Mouse (Mus musculus): ENCODE data around the gene Wdr25. TPM values are rescaled to one million over a fixed set of nuclear protein-coding genes. Genes with fewer than 3 reads are reported as not detected.

The Wdr25 gene
- polyA plus RNA-seq, 1 experiment from 2014 or later, result 2.6 TPM

DNA sequence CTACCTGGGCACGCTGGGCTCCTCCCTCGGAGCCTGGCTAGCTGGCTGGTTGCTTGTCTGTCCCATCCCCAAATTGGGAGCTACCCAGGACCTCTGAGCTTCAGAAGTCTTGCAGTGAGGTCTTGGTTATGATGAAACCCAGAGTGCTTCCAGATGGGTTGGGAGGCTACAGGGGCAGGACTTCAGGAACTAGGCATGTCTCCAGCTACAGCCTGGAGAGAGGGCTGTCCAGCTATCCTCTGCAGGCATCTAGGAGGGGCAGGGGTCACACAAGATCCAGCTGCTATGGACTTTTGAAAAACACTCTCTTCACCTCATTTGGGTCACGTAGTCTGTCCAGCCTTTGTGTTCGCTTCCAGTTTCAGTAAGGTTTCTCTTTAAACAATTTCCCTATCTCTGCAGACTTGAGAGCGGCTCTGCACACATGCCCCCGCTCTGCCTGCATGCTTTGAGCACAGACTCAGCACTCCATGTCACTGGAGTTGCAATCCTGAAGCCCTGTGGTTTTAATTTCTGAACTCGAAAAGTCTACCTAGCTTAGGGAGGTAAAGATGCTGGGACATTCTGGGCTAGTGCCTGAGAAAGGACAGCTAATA lies 35.7 kb upstream of the Wdr25 start:
- Histone ChIP-seq H3K27ac (replicated peaks; ENCODE audit: low read depth, low read length) (no peak overlapping the region), H3K4me2 (ENCODE audit: low read depth, low read length) (no peak overlapping the region), H3K4me1 (ENCODE audit: control insufficient read depth, insufficient read depth, low read length) (no peaks in the 10 kb centered on the region), H3K36me3 (ENCODE audit: control insufficient read depth, insufficient read depth, low read length) (peaks cover 25% of the 10 kb centered on the region), H3K9me3 (ENCODE audit: control insufficient read depth, low read length) (no peaks in the 10 kb centered on the region), H3K4me3 (ENCODE audit: low read depth, low read length) (no peak overlapping the region), H3K27me3 (replicated peaks; ENCODE audit: control insufficient read depth, insufficient read depth, low read length) (no peaks in the 10 kb centered on the region), H3K9ac (ENCODE audit: low read depth, low read length) (no peak overlapping the region)
- ATAC-seq (ENCODE audit: low read depth) (no peak), DNase-seq (ENCODE audit: low spot score) (no peak)
- 56% methylated on average over 7 of the region's 7 CpGs for WGBS

DNA sequence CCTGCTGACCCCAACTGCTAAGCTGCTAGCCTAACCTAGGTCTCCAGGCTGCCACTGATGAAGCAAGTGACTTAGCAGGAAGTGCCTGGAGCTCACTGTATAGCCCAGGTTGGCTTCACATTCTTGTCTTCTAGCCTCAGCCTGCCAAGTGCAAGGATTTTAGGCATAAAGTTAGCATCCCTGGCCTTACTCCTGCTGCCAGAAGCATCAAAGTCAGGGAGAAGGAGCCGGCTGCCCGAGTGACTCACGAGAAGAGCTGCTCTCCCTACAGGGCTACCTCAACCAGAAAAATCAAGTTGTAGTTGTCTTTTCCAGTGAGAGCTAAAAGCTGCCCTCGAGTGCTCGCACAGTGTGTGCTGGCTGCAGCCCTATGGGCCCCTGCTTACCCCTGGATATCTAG lies 34.9 kb upstream of the Wdr25 start:
- H3K36me3 ChIP-seq (ENCODE audit: control insufficient read depth, insufficient read depth, low read length), result peaks cover 33% of the 10 kb centered on the region
- H3K9me3 ChIP-seq (ENCODE audit: control insufficient read depth, low read length), result no peaks in the 10 kb centered on the region
- H3K4me1 ChIP-seq (ENCODE audit: control insufficient read depth, insufficient read depth, low read length), result no peaks in the 10 kb centered on the region
- H3K27me3 ChIP-seq (replicated peaks; ENCODE audit: control insufficient read depth, insufficient read depth, low read length), result no peaks in the 10 kb centered on the region
- 89% methylated on average over 5 of the region's 5 CpGs for WGBS
- H3K4me2 ChIP-seq (ENCODE audit: low read depth, low read length), result no peak overlapping the region
- no peak overlapping the region for H3K9ac ChIP-seq (ENCODE audit: low read depth, low read length)
- H3K4me3 ChIP-seq (ENCODE audit: low read depth, low read length), result no peak overlapping the region
- H3K27ac ChIP-seq (replicated peaks; ENCODE audit: low read depth, low read length), result no peak overlapping the region
- DNase-seq (ENCODE audit: low spot score), result no peak
- ATAC-seq (ENCODE audit: low read depth), result no peak

DNA sequence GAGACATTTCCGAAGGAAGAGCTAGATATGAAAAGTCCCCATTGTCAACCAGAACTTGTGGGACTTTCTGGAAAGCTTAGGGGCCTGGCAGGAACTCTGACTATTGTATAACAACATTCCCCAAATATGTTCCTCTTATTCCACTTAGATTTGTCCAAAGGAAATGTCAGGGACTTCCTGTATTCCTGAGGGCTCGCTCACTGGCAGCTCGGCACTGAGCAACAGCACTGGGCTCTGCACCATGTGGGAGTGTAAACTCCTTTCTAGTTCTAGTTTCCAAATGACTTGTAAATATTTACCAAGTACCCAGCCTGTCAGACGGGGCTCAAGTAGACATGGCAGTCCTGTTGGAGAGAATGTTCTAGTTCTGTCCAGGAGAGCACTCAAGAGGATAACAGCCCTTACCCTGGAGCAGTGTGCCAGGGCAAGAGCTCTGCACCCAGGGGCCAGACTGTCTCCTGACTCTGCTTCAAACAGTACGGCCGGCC lies 28.4 kb upstream of the Wdr25 start:
- Histone ChIP-seq H3K9me3 (ENCODE audit: control insufficient read depth, low read length) (no peaks in the 10 kb centered on the region), H3K27me3 (replicated peaks; ENCODE audit: control insufficient read depth, insufficient read depth, low read length) (no peaks in the 10 kb centered on the region), H3K4me1 (ENCODE audit: control insufficient read depth, insufficient read depth, low read length) (no peaks in the 10 kb centered on the region), H3K9ac (ENCODE audit: low read depth, low read length) (no peak overlapping the region), H3K36me3 (ENCODE audit: control insufficient read depth, insufficient read depth, low read length) (peaks cover 87% of the 10 kb centered on the region), H3K27ac (replicated peaks; ENCODE audit: low read depth, low read length) (no peak overlapping the region), H3K4me2 (ENCODE audit: low read depth, low read length) (no peak overlapping the region), H3K4me3 (ENCODE audit: low read depth, low read length) (no peak overlapping the region)
- WGBS, result 87% methylated on average over 6 of the region's 6 CpGs
- no peak for ATAC-seq (ENCODE audit: low read depth)
- no peak for DNase-seq (ENCODE audit: low spot score)

DNA sequence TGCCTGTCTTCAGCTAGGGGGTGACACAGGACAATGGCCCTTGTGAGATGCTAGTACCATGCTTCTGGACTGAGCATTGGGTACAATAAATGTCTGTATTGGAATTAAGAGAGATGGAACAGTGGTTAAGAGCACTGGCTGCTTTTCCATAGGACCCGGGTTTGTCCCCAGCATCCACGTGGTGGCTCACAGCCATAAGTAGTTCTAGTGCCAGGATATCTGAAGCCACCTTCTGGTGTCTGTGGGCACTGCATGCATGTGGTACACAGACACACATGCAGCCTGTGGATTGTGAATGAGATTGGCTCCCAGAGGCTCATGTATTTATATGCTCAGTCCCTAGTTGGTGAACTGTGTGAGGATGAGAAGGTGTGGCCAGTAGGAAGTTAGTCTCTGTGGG lies 23.9 kb upstream of the Wdr25 start:
- DNase-seq (ENCODE audit: low spot score), result no peak

DNA sequence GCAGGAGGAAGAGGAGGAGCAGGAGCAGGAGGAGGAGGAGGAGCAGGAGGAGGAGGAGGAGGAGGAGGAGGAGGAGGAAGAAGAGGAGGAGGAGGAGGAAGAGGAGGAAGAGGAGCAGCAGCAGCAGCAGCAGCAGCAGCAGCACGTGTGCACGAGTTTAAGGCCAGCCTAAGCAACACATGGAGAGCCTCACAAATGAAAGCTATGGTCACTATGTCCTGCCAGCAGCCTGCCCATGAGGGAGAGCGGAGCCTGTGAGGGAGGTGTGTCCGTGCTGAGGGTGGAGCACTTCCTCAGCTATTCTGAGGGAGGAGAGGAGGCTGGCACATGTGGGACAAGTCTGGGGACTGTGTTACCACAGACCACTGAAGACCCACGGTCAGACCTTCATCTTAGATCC lies 20.3 kb upstream of the Wdr25 start:
- no peak for DNase-seq (ENCODE audit: low spot score)
- no peak for ATAC-seq (ENCODE audit: low read depth)
- Histone ChIP-seq H3K4me1 (ENCODE audit: control insufficient read depth, insufficient read depth, low read length) (no peaks in the 10 kb centered on the region), H3K36me3 (ENCODE audit: control insufficient read depth, insufficient read depth, low read length) (peaks cover 67% of the 10 kb centered on the region), H3K4me3 (ENCODE audit: low read depth, low read length) (no peak overlapping the region), H3K27ac (replicated peaks; ENCODE audit: low read depth, low read length) (no peak overlapping the region), H3K9ac (ENCODE audit: low read depth, low read length) (no peak overlapping the region), H3K4me2 (ENCODE audit: low read depth, low read length) (no peak overlapping the region), H3K27me3 (replicated peaks; ENCODE audit: control insufficient read depth, insufficient read depth, low read length) (no peaks in the 10 kb centered on the region), H3K9me3 (ENCODE audit: control insufficient read depth, low read length) (no peaks in the 10 kb centered on the region)
- WGBS, result 85% methylated on average over 5 of the region's 5 CpGs

More for the DNA sequence above, 23.9 kb upstream of the Wdr25 start:
- no peak for ATAC-seq (ENCODE audit: low read depth)
- Histone ChIP-seq H3K27ac (replicated peaks; ENCODE audit: low read depth, low read length) (no peak overlapping the region), H3K4me3 (ENCODE audit: low read depth, low read length) (no peak overlapping the region), H3K4me1 (ENCODE audit: control insufficient read depth, insufficient read depth, low read length) (no peaks in the 10 kb centered on the region), H3K9ac (ENCODE audit: low read depth, low read length) (no peak overlapping the region), H3K4me2 (ENCODE audit: low read depth, low read length) (no peak overlapping the region), H3K36me3 (ENCODE audit: control insufficient read depth, insufficient read depth, low read length) (peaks cover 70% of the 10 kb centered on the region), H3K27me3 (replicated peaks; ENCODE audit: control insufficient read depth, insufficient read depth, low read length) (no peaks in the 10 kb centered on the region), H3K9me3 (ENCODE audit: control insufficient read depth, low read length) (no peaks in the 10 kb centered on the region)
- WGBS, result 78% methylated on average over 2 of the region's 2 CpGs

- H3K9me3 ChIP-seq (ENCODE audit: control insufficient read depth, low read length), result no peaks in the 10 kb centered on the region
- no peak for ATAC-seq (ENCODE audit: low read depth)
- H3K9ac ChIP-seq (ENCODE audit: low read depth, low read length), result no peak overlapping the region
- no peak overlapping the region for H3K4me2 ChIP-seq (ENCODE audit: low read depth, low read length)
- 91% methylated on average over 4 of the region's 4 CpGs for WGBS
- H3K36me3 ChIP-seq (ENCODE audit: control insufficient read depth, insufficient read depth, low read length), result peaks cover 79% of the 10 kb centered on the region
- no peak for DNase-seq (ENCODE audit: low spot score)
- H3K27ac ChIP-seq (replicated peaks; ENCODE audit: low read depth, low read length), result no peak overlapping the region
- no peaks in the 10 kb centered on the region for H3K27me3 ChIP-seq (replicated peaks; ENCODE audit: control insufficient read depth, insufficient read depth, low read length)
- no peak overlapping the region for H3K4me3 ChIP-seq (ENCODE audit: low read depth, low read length)
- H3K4me1 ChIP-seq (ENCODE audit: control insufficient read depth, insufficient read depth, low read length), result no peaks in the 10 kb centered on the region
These were observed 14.3 kb upstream of the Wdr25 start for GRCm38 (mm10) chr12:108879138-108879537.

DNA sequence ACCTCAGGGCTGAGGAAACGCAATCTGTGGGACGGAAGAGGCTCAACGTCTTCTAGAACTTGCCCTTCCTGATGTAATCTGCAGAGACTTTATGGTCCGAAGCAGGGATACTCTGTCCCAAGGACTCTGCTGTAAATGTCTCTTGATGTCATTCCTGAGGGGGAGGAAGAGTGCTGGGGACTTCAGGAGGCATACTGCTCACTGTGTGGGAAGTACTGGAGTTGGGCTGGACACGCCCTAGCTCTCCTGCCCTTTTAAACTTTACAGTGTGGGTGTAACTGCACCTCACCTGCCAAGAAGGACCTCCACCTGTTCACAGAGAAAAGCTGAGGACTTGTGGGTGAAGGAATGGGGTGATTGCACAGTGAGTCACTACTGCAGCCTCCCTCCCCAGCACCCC lies 12.8 kb upstream of the Wdr25 start:
- no peak for ATAC-seq (ENCODE audit: low read depth)
- Histone ChIP-seq H3K27ac (replicated peaks; ENCODE audit: low read depth, low read length) (no peak overlapping the region), H3K4me3 (ENCODE audit: low read depth, low read length) (no peak overlapping the region), H3K27me3 (replicated peaks; ENCODE audit: control insufficient read depth, insufficient read depth, low read length) (no peaks in the 10 kb centered on the region), H3K36me3 (ENCODE audit: control insufficient read depth, insufficient read depth, low read length) (peaks cover 76% of the 10 kb centered on the region), H3K4me1 (ENCODE audit: control insufficient read depth, insufficient read depth, low read length) (no peaks in the 10 kb centered on the region), H3K9ac (ENCODE audit: low read depth, low read length) (no peak overlapping the region), H3K9me3 (ENCODE audit: control insufficient read depth, low read length) (no peaks in the 10 kb centered on the region), H3K4me2 (ENCODE audit: low read depth, low read length) (no peak overlapping the region)
- 94% methylated on average over 5 of the region's 5 CpGs for WGBS
- no peak for DNase-seq (ENCODE audit: low spot score)

GRCm38 (mm10) chr12:108881192-108881591 lies 12.2 kb upstream of the Wdr25 start:
- H3K27me3 ChIP-seq (replicated peaks; ENCODE audit: control insufficient read depth, insufficient read depth, low read length), result no peaks in the 10 kb centered on the region
- DNase-seq (ENCODE audit: low spot score), result no peak
- 78% methylated on average over 3 of the region's 3 CpGs for WGBS
- H3K9ac ChIP-seq (ENCODE audit: low read depth, low read length), result no peak overlapping the region
- H3K36me3 ChIP-seq (ENCODE audit: control insufficient read depth, insufficient read depth, low read length), result peaks cover 77% of the 10 kb centered on the region
- no peak overlapping the region for H3K4me2 ChIP-seq (ENCODE audit: low read depth, low read length)
- ATAC-seq (ENCODE audit: low read depth), result no peak
- no peaks in the 10 kb centered on the region for H3K9me3 ChIP-seq (ENCODE audit: control insufficient read depth, low read length)
- no peak overlapping the region for H3K27ac ChIP-seq (replicated peaks; ENCODE audit: low read depth, low read length)
- H3K4me1 ChIP-seq (ENCODE audit: control insufficient read depth, insufficient read depth, low read length), result no peaks in the 10 kb centered on the region
- H3K4me3 ChIP-seq (ENCODE audit: low read depth, low read length), result no peak overlapping the region

GRCm38 (mm10) chr12:108882776-108883175 lies 10.7 kb upstream of the Wdr25 start:
- 88% methylated on average over 8 of the region's 8 CpGs for WGBS
- H3K36me3 ChIP-seq (ENCODE audit: control insufficient read depth, insufficient read depth, low read length), result peaks cover 85% of the 10 kb centered on the region

More at GRCm38 (mm10) chr12:108882776-108883175, 10.7 kb upstream of the Wdr25 start:
- Histone ChIP-seq H3K4me1 (ENCODE audit: control insufficient read depth, insufficient read depth, low read length) (no peaks in the 10 kb centered on the region), H3K27me3 (replicated peaks; ENCODE audit: control insufficient read depth, insufficient read depth, low read length) (no peaks in the 10 kb centered on the region), H3K27ac (replicated peaks; ENCODE audit: low read depth, low read length) (no peak overlapping the region), H3K9me3 (ENCODE audit: control insufficient read depth, low read length) (no peaks in the 10 kb centered on the region), H3K9ac (ENCODE audit: low read depth, low read length) (no peak overlapping the region), H3K4me2 (ENCODE audit: low read depth, low read length) (no peak overlapping the region), H3K4me3 (ENCODE audit: low read depth, low read length) (no peak overlapping the region)
- no peak for ATAC-seq (ENCODE audit: low read depth)
- DNase-seq (ENCODE audit: low spot score), result no peak
